In genomic region chr7:116276315-116276714, GRCm38 (mm10) we compare ENCODE assay signal across 15 mouse cellular contexts. TPM values are rescaled to one million over a fixed set of nuclear protein-coding genes. Genes with fewer than 3 reads are reported as not detected.
DNase-seq lines count a peak whose midpoint lies in the region; ATAC-seq lines count a peak whose summit lies in the region.
"Had no signal": no experiment of that assay in that cellular context is flagged by ENCODE, and none has a peak within 500 bp of the region (broad histone marks: within the 10 kb centered on the region; RNA-seq: fewer than 3 reads in every experiment).

No protein-coding gene starts in this region.

- no peaks in the 10 kb centered on the region for H3K36me3 ChIP-seq in kidney, embryonic 14.5 days (ENCODE audit: control insufficient read depth, insufficient read depth, low read length)
- H3K36me3 ChIP-seq: forebrain, embryonic 15.5 days; heart, embryonic 13.5 days; midbrain, embryonic 12.5 days; stomach, embryonic 15.5 days had no signal

- H3K4me1 ChIP-seq in kidney, embryonic 14.5 days (ENCODE audit: control insufficient read depth, insufficient read depth, low read length): 0 out of 2 replicates have a peak, but pooled peaks cover 9% of the 10 kb centered on the region

- ATAC-seq in kidney, embryonic 14.5 days (ENCODE audit: low FRiP score, low TSS enrichment): no peak
- ATAC-seq: forebrain, embryonic 15.5 days; hindbrain, embryonic 16.5 days had no signal

- no peaks in the 10 kb centered on the region for H3K9me3 ChIP-seq in kidney, embryonic 14.5 days (ENCODE audit: control insufficient read depth, low read length)
- H3K9me3 ChIP-seq: forebrain, embryonic 15.5 days; heart, embryonic 13.5 days; midbrain, embryonic 12.5 days; stomach, embryonic 15.5 days had no signal

- H3K4me2 ChIP-seq in kidney, embryonic 14.5 days (replicated peaks; ENCODE audit: low read depth, low read length): no peak overlapping the region
- H3K4me2 ChIP-seq: forebrain, embryonic 15.5 days; heart, embryonic 13.5 days; midbrain, embryonic 12.5 days; stomach, embryonic 15.5 days had no signal

- H3K27me3 ChIP-seq in kidney, embryonic 14.5 days (ENCODE audit: control insufficient read depth, insufficient read depth, low read length): no peaks in the 10 kb centered on the region
- H3K27me3 ChIP-seq: forebrain, embryonic 15.5 days; heart, embryonic 13.5 days; midbrain, embryonic 12.5 days; stomach, embryonic 15.5 days had no signal

- H3K9ac ChIP-seq in kidney, embryonic 14.5 days (ENCODE audit: low read depth, low read length): no peak overlapping the region
- H3K9ac ChIP-seq: forebrain, embryonic 15.5 days; heart, embryonic 13.5 days; midbrain, embryonic 12.5 days; stomach, embryonic 15.5 days had no signal

- peak; percentile 92 for DNase-seq in heart, adult 11 months
- DNase-seq in heart, adult 8-10 months (ENCODE audit: low spot score): no peak
- peak; percentile 62 to 75 for DNase-seq in kidney, postnatal 25 days
- DNase-seq in testis, postnatal 10 days (ENCODE audit: low spot score): peak; percentile 60
- DNase-seq in testis, postnatal 14 days (ENCODE audit: low spot score): no peak
- DNase-seq in right cerebral cortex, postnatal 36 days (ENCODE audit: low spot score in 2 of 2): no peak
- DNase-seq: embryo, embryonic 11 days; gastrocnemius, adult 2 months; thymus, postnatal 4 days had no signal

- no peak overlapping the region for H3K4me3 ChIP-seq in kidney, embryonic 14.5 days (ENCODE audit: low read length)
- H3K4me3 ChIP-seq: forebrain, embryonic 15.5 days; gastrocnemius, adult 2 months; heart, embryonic 13.5 days; midbrain, embryonic 12.5 days; stomach, embryonic 15.5 days had no signal

- H3K27ac ChIP-seq in kidney, embryonic 14.5 days (ENCODE audit: low read depth, low read length): no peak overlapping the region
- H3K27ac ChIP-seq: forebrain, embryonic 15.5 days; gastrocnemius, adult 2 months; heart, embryonic 13.5 days; midbrain, embryonic 12.5 days; stomach, embryonic 15.5 days had no signal

RNA-seq across cellular contexts. Expression of gene Plekha7, which starts 31.9 kb away (rescaled TPM):
- total RNA-seq in heart, adult 8-10 months (2022): 1 to 10 TPM; 4.2 to 9.8 (median 6.5) TPM
- polyA plus RNA-seq in kidney, embryonic 14.5 days (2014; fragmentation: Nextera tagmentation; extraction: Ambion mirVana): 7.2 and 8.0 TPM in 2 replicates

RNA-seq across cellular contexts. Expression of gene Rps13, which starts 57.7 kb away (rescaled TPM):
- 100 to 1,000 TPM; 323 to 407 (median 359) TPM for total RNA-seq in heart, adult 8-10 months (2022)
- polyA plus RNA-seq in kidney, embryonic 14.5 days (2014; fragmentation: Nextera tagmentation; extraction: Ambion mirVana): 954 and 1,227 TPM in 2 replicates

Comparison
In these comparisons a context has a peak if more than half of its experiments do, and no peak if none do; other contexts are left out.
1. DNase-seq: peak in heart, adult 11 months (single experiment), kidney, postnatal 25 days (2 of 2) and testis, postnatal 10 days (single experiment); none in heart, adult 8-10 months (single experiment), testis, postnatal 14 days (single experiment) and right cerebral cortex, postnatal 36 days (0 of 2).